Mouse (Mus musculus) cerebellum, postnatal 4 days (tissue): ENCODE measurements around the gene Rhoh.

Source experiments
- DNase-seq, 2 experiments: peaks; one replicate each; pipeline ENCODE4 v3.0.0; 2022; ENCODE audit warnings: low spot score in 2 of 2, mixed read lengths in 1 of 2

The Rhoh gene

DNA sequence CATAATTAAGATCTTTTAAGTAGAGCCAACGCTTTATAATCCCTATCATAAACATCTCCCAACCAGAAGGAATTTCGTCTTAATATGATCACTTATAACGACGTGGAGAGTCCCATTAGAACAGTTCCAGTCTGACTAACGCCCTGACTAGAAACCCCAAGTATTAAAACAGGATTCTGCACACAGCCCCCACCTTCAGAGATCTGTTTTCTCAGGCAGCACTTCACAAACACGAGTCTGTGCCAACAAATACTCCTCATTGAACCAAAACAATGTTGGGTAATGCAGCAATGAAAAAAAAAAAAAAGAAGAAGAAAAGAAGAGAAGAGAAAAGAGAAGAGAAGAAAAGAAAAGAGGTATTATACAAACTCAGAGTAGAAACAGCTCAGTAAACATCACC is 1.6 kb upstream of the Rhoh start:
- no peak for DNase-seq

DNA sequence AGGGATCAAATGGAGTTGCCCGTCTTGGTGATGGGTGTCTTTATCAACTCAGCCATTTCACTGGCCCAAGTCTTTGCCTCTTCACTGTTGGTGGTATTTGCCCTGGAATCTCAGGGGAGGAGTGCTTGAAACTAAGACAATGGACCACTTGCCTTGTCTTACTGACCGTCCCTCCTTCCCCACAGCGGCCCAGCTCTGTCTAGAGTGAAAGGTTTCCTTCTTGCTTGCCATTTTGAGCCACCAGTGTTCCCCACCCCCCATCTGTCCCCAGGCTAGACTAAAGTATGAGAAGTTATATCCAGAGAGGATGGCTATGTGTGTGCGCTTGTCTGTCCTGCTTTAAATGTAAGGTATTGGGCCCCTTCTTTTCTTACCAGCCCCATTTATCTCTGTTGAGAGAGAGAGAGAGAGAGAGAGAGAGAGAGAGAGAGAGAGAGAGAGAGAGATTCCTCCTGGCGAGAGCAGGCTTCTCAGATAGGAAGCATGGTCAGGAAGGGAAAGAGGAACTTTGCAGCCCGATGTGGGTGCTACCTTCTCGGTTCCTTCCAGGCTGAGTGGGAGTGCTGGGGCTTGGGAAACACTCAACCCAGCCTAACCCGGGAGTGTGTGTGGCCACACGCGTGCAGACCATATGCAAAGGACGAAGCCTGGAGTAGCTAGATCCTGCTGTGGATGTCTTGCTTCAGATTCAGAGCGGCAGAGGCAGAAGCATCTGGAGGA is 572 bp upstream of the Rhoh start:
- DNase-seq, result no peak

DNA sequence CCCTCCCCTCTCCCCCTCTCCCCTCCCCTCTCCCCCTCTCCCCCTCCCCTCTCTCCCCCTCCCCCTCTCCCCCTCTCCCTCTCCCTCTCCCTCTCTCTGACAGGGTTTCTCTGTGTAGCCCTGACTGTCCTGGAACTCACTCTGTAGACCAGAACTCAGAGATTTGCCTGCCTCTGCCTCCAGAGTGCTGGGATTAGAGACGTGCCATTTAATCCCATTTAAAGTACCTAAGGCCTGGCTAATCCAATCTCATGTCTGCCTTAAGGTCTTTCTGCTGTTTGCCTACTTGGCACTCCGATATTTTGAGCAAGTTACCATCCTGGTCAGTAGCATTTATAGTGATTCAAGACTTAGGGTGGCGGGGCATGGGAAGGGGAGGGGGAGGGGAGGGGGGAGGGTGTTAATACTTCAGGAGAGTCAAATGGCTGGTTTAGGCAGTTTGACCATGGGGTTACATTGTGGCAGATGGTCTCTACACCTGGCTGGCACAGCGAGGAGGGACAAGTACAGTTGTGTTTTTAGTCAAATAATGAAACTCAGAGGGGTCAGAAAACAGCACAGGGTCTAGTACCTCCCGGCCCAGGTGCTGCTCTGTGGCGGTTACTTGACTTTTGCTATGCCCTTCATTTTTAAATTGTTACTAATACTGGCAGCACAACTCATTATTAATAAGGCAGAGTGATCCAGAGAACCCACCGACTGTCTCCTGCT is 1.4 kb downstream of the Rhoh start:
- DNase-seq, result no peak

DNA sequence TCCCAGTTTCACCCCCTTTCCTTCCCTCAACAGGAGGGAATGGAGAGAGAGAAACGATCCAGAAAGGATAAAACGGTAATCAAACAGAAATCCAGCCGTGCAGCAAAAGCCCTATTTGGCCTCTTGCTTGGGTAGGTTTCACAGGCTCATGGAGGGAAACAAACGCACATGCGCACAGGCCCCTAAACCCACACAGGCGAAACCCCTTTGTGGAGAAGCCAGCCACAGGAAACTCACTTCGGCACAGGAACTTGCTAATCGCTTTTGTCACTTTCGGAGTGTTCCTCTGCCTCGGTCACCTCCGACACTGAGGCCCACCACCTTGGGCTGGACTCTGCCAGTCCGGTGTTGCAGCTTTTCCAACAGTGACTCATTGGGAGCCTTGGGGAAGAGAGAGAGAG is 2.3 kb downstream of the Rhoh start:
- DNase-seq, result no peak

DNA sequence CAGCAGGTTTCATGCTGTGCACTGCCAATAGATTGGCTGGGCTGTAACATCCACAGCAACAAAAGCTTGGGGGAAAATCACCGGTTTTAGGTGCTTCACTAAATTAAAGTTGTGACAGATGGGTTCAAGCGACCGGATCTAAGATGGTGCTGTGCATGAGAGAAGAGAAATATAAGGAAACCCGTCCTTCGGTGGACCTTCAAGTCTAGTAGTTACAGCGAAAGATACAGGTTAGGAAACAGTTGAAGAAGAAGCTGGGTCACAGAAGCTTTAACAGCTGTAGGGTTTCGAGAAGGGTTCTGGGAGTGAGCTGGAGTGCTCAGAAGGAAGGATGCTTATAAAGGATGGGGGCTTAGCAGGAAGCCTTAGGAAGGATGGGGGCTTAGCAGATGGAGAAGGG is 3.5 kb downstream of the Rhoh start:
- DNase-seq, result no peak

DNA sequence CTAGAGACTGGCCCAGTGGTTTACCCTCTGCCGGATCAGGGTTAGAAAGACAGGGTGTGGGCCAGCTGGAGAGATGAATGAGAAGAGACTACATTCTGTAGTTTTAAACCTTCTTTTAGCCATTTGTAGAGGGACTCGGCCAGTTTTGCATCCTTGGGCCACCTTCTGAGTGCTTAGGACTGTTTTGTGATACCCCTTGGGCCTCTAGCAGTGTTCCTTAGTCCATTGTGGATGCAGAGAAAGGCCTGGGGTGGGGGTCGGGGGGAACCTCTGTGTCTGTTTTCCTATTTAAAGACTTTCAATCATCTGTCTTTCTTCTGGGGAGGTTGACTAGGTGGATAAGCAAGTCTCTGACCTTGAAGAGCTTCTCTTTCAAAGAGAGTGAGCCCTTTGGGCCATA is 3.9 kb downstream of the Rhoh start:
- DNase-seq, result no peak

DNA sequence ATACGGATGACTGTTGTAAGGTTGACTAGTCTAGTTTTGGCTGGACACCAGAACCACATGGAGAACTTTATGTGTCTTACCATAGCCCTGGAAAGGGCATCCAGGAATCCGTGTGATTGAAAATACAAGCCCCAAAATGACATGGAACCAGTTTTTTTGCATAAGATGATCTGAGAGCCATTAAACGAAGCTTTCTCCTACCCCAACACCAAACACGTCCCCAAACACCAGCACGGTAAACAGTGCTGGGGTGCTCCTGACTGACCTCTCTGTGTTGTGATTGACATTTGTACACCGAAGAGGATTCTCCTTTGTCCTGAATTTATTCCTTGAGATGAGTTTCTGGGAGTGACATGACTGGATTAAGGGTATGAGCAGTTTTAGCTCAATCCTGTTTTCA is 5.6 kb downstream of the Rhoh start:
- no peak for DNase-seq

DNA sequence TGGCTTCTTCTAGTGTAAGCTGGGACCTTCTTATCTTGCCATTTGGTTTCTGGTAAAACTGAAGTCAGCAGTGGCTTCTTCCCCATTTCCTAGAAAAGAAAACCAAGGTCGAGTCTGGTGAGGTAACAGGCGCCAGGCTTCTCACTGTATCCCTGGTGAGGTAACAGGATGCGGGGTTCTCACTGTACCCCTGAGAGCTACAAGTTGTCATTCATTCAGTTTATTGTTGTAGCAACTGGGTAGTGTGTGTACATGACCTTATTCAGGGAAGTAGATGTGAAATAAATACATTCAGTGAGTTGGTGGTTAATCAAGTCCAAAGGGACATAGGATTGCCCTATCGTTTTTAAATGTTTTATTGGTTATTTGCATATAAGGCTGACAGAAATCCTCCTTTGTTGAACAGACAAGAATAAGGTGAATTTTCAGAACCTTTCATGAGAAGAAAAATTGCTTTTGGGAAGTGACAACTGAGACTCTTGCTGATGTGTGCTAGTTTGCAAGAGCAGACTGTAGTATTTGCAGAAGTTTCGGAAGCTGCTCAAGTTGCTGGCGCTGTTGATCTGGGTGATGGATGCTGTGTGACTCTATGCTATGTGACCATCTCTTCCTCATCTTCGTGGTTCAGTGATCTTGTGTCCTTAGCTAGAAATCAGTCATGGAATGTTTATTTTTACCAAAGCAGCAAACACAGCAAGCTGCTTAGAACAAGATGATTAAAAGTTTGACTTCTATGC is 6.5 kb downstream of the Rhoh start:
- no peak for DNase-seq

DNA sequence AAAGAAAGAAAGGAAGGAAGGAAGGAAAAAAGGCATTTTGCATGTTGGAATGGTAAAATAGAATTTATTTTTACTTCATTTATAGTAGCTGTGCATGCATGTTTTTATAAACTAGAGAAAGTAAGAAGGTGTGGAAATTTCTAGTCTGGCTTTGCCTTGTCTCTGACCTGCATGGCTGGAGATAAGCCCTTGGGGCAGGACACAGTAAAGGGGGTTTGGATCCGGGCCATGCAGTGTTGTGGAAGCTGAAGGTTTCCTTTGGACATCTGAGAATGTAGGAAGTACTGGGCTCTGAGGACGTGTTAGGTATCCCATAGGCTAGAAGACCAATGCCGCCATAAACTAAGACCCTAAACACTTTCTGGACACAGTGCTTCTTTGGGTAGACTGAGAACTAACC is 7.4 kb downstream of the Rhoh start:
- no peak for DNase-seq

DNA sequence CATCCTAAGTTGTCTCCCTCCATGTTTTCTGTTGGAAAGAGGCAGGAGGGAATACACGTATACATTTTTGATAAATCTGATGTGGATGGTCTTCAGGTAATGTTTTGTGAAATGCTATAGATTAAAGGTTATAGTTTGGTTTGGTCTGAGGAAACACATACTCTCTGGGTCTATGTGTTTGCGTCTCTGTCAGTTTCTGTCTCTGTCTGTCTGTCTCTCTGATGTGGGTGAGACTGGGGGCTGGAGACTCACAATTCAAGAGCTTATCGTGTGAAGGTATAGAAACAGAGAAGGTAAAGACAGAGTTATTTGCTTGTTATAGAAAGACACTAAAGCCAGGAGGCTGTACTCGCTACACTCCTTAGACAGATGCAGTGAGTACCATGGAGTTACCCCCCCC is 8.6 kb downstream of the Rhoh start:
- DNase-seq, result no peak

DNA sequence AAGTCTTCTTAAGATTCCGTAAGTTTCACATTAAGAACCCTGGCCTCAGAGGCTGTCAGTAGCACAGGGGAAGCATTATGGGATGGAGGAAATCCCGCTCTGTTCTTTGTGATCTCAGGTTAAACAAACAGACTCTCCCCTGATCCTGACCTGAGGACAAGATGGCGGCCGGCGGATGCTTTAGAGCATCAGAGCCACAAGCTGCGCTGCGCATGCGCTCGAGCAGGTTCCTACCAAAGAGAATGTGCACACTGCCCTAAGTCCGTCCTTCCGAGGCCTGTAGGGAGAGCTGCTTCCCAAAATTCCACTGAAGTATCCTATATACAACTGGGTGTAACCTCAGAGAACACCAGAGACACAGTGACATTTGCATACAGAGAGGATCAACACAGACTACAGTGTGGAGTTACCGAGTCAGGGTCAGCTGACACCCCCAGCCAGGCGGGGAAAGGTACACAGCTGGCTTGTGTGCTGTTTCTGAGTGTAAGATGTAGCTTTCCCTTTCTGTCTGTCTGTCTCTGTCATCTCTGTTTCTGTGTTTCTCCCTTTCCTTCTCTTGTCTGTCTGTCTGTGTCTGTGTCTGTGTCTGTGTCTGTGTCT is 10.4 kb downstream of the Rhoh start:
- no peak for DNase-seq

DNA sequence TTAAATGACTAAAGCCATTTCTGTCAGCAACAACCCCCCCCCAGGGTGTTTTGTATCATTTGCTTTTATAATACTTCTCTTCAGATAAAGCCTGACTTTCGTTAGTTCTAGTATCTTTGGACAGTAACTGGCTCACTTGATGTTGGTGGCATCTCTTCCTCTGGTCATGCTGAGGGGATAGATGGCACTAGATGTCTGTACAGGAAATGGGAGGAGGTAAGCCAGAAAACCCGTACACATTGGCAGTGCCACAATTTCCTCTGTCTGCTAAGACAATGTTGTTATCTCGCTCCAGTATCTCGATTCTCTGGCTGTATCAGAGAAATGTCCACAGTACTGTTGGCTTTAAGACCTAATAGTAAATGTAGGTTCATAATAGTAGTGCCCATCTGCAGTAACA is 12.2 kb downstream of the Rhoh start:
- no peak for DNase-seq

DNA sequence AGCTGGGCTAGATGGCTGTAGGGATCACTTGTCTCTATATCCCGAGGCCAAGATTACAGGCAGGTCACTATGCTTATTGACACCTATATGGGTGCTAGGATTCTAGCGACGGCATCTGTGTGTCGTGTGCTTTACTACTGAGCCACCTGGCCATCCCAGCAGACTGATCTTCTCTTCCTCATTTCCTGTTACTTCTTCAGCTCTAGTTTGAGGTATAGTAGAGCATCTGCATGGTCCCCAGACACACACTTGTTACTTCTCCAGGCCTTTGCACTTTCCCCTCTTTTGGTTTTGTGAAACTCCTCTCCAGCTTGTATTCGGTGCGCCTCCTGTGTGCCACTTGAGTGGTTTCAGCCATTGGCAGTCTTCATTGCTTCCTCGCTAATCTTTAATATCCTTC is 14.3 kb downstream of the Rhoh start:
- DNase-seq, result no peak

DNA sequence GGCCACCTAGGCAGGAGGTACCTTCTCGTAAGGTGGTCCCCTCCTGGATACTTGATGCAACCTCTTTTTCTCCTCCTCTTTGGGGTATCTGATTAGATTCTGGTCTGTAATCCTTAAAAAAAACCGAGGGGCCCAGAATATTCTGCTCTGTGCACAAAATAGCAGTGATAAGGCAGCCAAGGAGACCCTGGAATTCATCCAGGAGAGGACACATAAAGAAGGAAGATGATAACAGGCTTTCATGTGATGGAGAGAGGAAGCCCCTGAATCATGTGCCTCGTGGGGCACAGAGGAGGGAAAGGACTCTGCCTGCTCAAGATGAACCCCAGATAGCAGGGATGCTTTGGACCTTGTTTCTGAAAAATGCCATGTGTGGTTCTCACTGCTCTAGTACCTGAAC is 17.4 kb downstream of the Rhoh start:
- DNase-seq, result no peak

DNA sequence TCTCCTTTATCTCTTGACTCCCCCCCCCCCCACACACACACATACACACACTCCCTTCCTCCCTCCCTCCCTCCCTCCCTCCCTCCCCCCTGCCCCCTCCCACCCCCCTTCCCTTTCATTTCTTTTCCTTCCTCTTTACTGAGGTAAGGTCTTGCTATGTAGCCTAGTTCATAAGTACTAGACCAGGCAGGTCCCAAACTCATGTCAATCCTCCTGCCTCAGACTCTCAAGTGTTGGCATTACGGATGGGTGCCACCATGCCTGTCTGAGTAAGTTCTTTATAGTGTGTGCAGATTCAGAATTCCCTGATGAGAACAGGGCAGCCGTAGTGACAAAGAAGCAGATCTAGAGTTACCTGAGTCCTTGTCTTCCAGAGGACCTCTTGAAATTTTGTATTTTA is 20.2 kb downstream of the Rhoh start:
- no peak for DNase-seq

DNA sequence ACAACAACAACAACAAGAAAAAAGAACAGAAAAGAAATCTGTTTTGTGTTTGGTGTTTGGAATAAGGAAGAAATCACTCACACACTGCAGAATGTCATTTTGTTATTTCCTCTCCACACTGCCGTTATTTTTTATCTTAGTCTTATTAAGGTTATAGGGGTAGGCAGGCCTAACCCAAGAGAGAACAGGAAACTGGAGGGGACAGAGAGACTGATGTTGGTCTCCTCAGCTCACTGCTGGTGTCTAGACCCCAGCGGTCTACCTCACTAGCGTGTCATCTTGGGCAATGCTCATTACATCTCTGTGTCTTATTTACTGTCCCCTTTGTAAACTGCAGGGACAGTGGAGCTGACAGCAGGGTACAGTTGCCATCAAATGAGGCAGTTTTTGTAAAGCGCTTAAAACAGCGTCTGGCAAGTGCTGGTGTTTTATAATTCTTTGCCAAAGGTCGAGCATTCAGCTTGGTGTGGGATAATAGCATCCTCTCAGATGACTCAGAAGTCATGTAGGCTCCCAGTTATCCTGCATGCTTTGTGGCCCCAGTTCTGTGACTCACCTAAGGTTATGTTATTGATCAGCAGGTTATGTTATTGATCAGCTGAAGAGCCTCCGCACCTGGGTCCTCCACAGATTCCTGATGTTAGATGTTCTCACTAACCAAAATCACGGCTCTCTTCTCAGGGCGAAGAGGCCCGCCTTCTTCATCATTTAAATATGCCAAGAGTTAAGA is 21.6 kb downstream of the Rhoh start:
- DNase-seq, result no peak

DNA sequence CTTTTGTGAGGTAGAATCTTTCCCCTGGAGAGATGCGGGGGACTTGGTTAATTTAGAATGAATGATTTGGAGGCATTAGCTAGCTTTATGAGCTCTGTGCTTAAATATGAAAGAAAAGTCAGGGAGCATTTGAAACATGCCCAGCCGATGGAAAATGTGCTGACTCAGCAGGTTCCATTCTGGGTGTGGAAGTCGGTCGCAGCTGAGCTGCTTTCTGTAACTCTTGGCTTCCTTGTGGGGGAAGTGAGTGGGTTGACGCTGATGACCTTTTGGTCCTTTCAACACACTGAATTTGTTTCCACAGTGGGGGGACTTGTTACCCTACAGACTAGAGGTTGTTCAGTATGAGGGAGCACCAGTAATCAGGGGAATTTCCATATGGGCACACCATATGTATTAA is 22.3 kb downstream of the Rhoh start:
- DNase-seq, result no peak

DNA sequence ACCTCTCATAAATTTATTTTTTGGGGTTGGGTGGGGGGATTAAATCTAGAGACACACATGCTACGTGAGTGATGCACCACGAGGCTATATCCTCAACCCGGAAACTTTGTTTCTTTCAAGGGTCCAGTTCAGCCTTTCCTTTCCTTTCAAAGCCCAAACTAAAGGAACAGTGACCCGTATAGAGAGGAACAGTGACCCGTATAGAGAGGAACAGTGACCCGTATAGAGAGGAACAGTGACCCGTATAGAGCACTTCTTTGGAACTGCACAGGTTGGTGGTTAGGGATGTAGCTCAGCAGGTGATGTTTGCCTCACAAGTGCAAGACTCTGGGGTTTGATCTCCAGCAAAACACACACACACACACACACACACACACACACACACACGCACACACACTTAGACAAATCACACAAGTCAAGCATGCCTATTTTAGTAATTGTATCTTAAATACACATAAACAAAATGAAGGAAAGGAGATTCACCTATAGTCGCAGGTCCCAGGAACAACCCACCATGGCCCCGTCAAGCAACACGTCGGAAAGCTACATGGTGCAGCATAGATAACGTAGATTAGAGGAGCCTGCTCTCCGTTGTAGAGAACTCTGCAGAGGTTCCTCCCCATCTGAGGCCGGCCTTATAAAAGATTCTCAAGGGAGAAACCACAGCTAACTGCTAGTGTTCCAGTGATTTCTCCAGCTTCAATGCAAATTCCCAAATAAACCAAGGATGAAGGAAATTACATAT is 24.9 kb downstream of the Rhoh start:
- DNase-seq, result no peak

DNA sequence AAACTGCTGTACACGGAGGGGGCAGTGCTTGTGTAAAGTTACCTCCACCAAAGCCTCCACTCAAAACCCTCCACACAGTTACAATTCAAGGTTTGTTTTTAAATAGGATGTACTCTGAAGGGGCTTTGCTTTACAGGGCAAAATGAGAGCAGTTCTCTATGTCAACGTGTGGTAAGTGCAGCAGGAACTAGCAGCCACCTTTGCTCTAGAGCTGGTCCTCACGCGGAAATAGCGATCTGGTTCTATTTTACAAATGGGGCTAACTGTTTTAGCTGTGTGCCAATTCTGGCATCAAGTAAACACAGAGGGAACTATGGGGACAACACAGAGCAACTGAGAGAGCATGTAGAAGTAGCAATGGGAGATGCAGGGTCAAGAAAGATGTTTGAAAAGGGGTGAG is 27.1 kb downstream of the Rhoh start:
- DNase-seq, result no peak

DNA sequence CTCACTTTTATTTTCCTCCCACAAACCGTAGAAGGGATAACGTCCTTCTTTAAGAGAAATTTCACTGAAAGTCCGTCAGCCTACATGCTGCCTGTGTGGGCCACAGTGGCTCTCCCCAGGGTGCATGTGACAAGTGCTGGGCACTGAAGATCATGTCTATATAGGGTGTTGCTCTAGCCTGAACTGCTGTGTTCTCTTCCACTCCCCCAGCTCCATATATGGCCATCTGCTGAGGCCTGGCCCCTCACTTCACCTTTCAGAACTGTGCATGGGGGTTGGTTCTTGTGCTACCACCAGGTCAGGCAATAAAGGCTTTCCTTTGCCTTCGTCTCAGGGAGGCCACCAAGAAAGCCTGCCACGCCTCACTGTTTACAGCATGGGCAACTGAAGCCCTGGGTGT is 28.0 kb downstream of the Rhoh start:
- no peak for DNase-seq

DNA sequence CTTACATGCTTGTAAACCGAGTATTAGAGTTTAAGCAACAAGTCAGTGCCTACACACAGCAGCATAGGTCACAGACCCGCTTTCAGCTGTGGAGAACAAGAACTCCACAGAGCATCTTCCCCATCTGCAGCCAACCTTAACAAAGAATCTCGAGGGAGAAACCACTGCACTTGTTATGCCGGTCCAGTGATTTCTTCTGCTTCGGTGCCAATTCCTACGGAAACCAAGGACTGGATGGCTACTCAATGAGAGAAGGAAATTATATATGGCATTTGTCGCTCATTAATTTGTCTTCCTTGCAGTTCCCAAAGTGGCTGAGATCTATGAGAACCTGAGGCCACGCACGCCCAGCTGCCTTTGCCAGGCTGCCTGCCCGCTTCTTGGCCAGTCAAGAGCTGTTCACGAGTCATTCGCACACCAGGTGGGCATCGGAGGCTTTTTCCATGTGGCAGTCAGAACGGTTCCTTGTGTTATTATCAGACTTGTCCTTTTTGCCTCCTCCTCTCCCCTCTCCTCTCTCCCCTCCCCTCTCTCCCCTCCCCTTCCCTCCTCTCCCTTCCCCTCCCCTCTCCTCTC is 30.3 kb downstream of the Rhoh start:
- DNase-seq, result no peak
